Mouse (Mus musculus): ENCODE results near the gene Olfr1277. TPM values are rescaled to one million over a fixed set of nuclear protein-coding genes. Genes with fewer than 3 reads are reported as not detected.

Gene Olfr1277
- total and polyA plus RNA-seq, 3 experiments = not detected

DNA sequence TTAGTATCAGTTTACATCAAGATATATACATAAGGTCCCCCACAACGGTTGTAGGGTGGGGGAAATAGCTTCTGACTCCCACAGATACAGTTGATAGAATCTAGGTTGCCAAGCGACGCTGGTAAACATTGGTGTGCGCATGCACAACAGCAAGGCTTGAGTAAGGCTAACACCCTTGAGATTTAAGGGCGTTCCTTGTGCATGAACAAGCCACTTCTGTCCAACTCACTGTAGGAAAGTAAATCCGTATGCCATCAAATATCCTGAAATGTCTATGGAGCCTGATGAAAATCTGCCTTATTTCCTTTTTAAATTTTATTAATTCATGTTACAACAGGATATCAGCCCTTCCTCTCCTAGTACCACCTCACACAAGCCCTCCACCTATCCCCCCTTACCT, 44.4 kb downstream of the Olfr1277 start, which contains the start of gene 4930430A15Rik:
TSS of gene 4930430A15Rik (minus strand) at position 101 of the 400 bp plus-strand sequence.
- Histone ChIP-seq H3K4me1 (ENCODE audit: control insufficient read depth in 1 of 2, insufficient read depth in 2 of 2, low read length in 2 of 2) (no peaks in the 10 kb centered on the region), H3K9me3 (replicated peaks; ENCODE audit: insufficient read depth, low read length) (no peaks in the 10 kb centered on the region), H3K4me3 (ENCODE audit: control insufficient read depth in 1 of 2, insufficient read depth in 1 of 2, low read depth in 2 of 2, low read length in 2 of 2) (no peak within 1 kb of the TSS), H3K79me2 (ENCODE audit: control insufficient read depth, insufficient read depth, low read length, poor library complexity) (no peaks in the 10 kb centered on the region), H3K36me3 (ENCODE audit: control insufficient read depth in 1 of 2, insufficient read depth in 2 of 2, low read length in 2 of 2) (no peaks in the 10 kb centered on the region), H3K27ac (ENCODE audit: control insufficient read depth, low read depth, low read length) (no peak within 1 kb of the TSS), H3K9ac (ENCODE audit: control insufficient read depth, low read depth, low read length, poor library complexity, severe bottlenecking) (no peak within 1 kb of the TSS), H3K27me3 (ENCODE audit: control insufficient read depth in 1 of 2, insufficient read depth in 2 of 2, low read length in 2 of 2) (no peaks in the 10 kb centered on the region)
- TF ChIP-seq MXI1 (IDR thresholded peaks at IDR 0.05; ENCODE audit: low read depth, low read length) = no peak
- no peak for TF ChIP-seq HCFC1 (IDR thresholded peaks at IDR 0.05; ENCODE audit: low read depth, low read length)
- TF ChIP-seq GABPA (IDR thresholded peaks at IDR 0.05; ENCODE audit: low read depth, low read length) = no peak
- TF ChIP-seq NELFE (IDR thresholded peaks at IDR 0.05; ENCODE audit: low read depth, low read length) = no peak
- no peak for TF ChIP-seq CHD1 (IDR thresholded peaks at IDR 0.05; ENCODE audit: low read depth, low read length)
- no peak for TF ChIP-seq MAFK (IDR thresholded peaks at IDR 0.05; ENCODE audit: borderline replicate concordance, low read depth, low read length)
- TF ChIP-seq MAX (IDR thresholded peaks at IDR 0.05; ENCODE audit: low read length) = no peak
- no peak for TF ChIP-seq ZC3H11A (IDR thresholded peaks at IDR 0.05; ENCODE audit: low read depth, low read length)
- TF ChIP-seq ZKSCAN1 (IDR thresholded peaks at IDR 0.05; ENCODE audit: low read depth, low read length) = no peak
- no peak for TF ChIP-seq RAD21 (IDR thresholded peaks at IDR 0.05; ENCODE audit: low read depth, low read length)
- no peak for TF ChIP-seq SMC3 (IDR thresholded peaks at IDR 0.05; ENCODE audit: low read depth, low read length)
- TF ChIP-seq ZNF384 (IDR thresholded peaks at IDR 0.05; ENCODE audit: low read depth, low read length) = no peak
- TF ChIP-seq POLR2A (IDR thresholded peaks at IDR 0.05; ENCODE audit: control insufficient read depth in 1 of 2, insufficient read depth in 1 of 2, low read depth in 1 of 2, low read length in 2 of 2, poor library complexity in 1 of 2) = no peak
- no peak for TF ChIP-seq JUND (IDR thresholded peaks at IDR 0.05; ENCODE audit: low read depth, low read length)
- TF ChIP-seq ETS1 (IDR thresholded peaks at IDR 0.05; ENCODE audit: low read depth, low read length) = no peak
- TF ChIP-seq USF2 (IDR thresholded peaks at IDR 0.05; ENCODE audit: borderline replicate concordance in 1 of 2, insufficient read depth in 1 of 2, low read depth in 1 of 2, low read length in 2 of 2) = no peak
- no peak for TF ChIP-seq UBTF (IDR thresholded peaks at IDR 0.05; ENCODE audit: borderline replicate concordance, insufficient read depth, low read depth, low read length)
- no peak for TF ChIP-seq MYB (IDR thresholded peaks at IDR 0.05; ENCODE audit: low read depth, low read length)
- TF ChIP-seq TAL1 (IDR thresholded peaks at IDR 0.05; ENCODE audit: low read length) = no peak
- TF ChIP-seq MAZ (IDR thresholded peaks at IDR 0.05; ENCODE audit: low read depth, low read length) = no peak
- no peak for DNase-seq (ENCODE audit: low read depth, low spot score)

Other genes with a start within 250 kb of the Olfr1277 start
- gene Gm13941, start 168.1 kb downstream of the Olfr1277 start, total RNA-seq (2012; rRNA removed) = not detected in 2 replicates
- not detected for gene Gm13941, start 168.1 kb downstream of the Olfr1277 start, polyA plus RNA-seq (2012; ENCODE audit: insufficient read depth in 1 of 2, insufficient read length in 2 of 2, low read depth in 1 of 2, low replicate concordance in 2 of 2, missing spikeins in 1 of 2)
- gene Gm15130, start 121.2 kb downstream of the Olfr1277 start, total RNA-seq (2012; rRNA removed) = not detected in 2 replicates
- not detected for gene Gm15130, start 121.2 kb downstream of the Olfr1277 start, polyA plus RNA-seq (2012; ENCODE audit: insufficient read depth in 1 of 2, insufficient read length in 2 of 2, low read depth in 1 of 2, low replicate concordance in 2 of 2, missing spikeins in 1 of 2)
- gene 4930430A15Rik, start 44.5 kb downstream of the Olfr1277 start, total RNA-seq (2012; rRNA removed) = not detected in 2 replicates
- gene 4930430A15Rik, start 44.5 kb downstream of the Olfr1277 start, polyA plus RNA-seq (2012; ENCODE audit: insufficient read depth in 1 of 2, insufficient read length in 2 of 2, low read depth in 1 of 2, low replicate concordance in 2 of 2, missing spikeins in 1 of 2) = not detected
- gene Olfr1275, start 38.8 kb downstream of the Olfr1277 start, total RNA-seq (2012; rRNA removed) = not detected in 2 replicates
- gene Olfr1275, start 38.8 kb downstream of the Olfr1277 start, polyA plus RNA-seq (2012; ENCODE audit: insufficient read depth in 1 of 2, insufficient read length in 2 of 2, low read depth in 1 of 2, low replicate concordance in 2 of 2, missing spikeins in 1 of 2) = not detected
- gene Olfr1276, start 19.6 kb downstream of the Olfr1277 start, total RNA-seq (2012; rRNA removed) = not detected in 2 replicates
- gene Olfr1276, start 19.6 kb downstream of the Olfr1277 start, polyA plus RNA-seq (2012; ENCODE audit: insufficient read depth in 1 of 2, insufficient read length in 2 of 2, low read depth in 1 of 2, low replicate concordance in 2 of 2, missing spikeins in 1 of 2) = not detected
- gene Olfr1278, start 16.0 kb upstream of the Olfr1277 start, total RNA-seq (2012; rRNA removed) = not detected in 2 replicates
- not detected for gene Olfr1278, start 16.0 kb upstream of the Olfr1277 start, polyA plus RNA-seq (2012; ENCODE audit: insufficient read depth in 1 of 2, insufficient read length in 2 of 2, low read depth in 1 of 2, low replicate concordance in 2 of 2, missing spikeins in 1 of 2)
- not detected in 2 replicates for gene Olfr1279, start 26.5 kb upstream of the Olfr1277 start, total RNA-seq (2012; rRNA removed)
- not detected for gene Olfr1279, start 26.5 kb upstream of the Olfr1277 start, polyA plus RNA-seq (2012; ENCODE audit: insufficient read depth in 1 of 2, insufficient read length in 2 of 2, low read depth in 1 of 2, low replicate concordance in 2 of 2, missing spikeins in 1 of 2)
- not detected in 2 replicates for gene Olfr1280, start 39.9 kb upstream of the Olfr1277 start, total RNA-seq (2012; rRNA removed)
- not detected for gene Olfr1280, start 39.9 kb upstream of the Olfr1277 start, polyA plus RNA-seq (2012; ENCODE audit: insufficient read depth in 1 of 2, insufficient read length in 2 of 2, low read depth in 1 of 2, low replicate concordance in 2 of 2, missing spikeins in 1 of 2)
- gene Olfr1281, start 52.4 kb upstream of the Olfr1277 start, total RNA-seq (2012; rRNA removed) = not detected in 2 replicates
- not detected for gene Olfr1281, start 52.4 kb upstream of the Olfr1277 start, polyA plus RNA-seq (2012; ENCODE audit: insufficient read depth in 1 of 2, insufficient read length in 2 of 2, low read depth in 1 of 2, low replicate concordance in 2 of 2, missing spikeins in 1 of 2)
- not detected in 2 replicates for gene Olfr1282, start 62.0 kb upstream of the Olfr1277 start, total RNA-seq (2012; rRNA removed)
- not detected for gene Olfr1282, start 62.0 kb upstream of the Olfr1277 start, polyA plus RNA-seq (2012; ENCODE audit: insufficient read depth in 1 of 2, insufficient read length in 2 of 2, low read depth in 1 of 2, low replicate concordance in 2 of 2, missing spikeins in 1 of 2)
- gene Olfr1283, start 92.7 kb upstream of the Olfr1277 start, total RNA-seq (2012; rRNA removed) = not detected in 2 replicates
- gene Olfr1283, start 92.7 kb upstream of the Olfr1277 start, polyA plus RNA-seq (2012; ENCODE audit: insufficient read depth in 1 of 2, insufficient read length in 2 of 2, low read depth in 1 of 2, low replicate concordance in 2 of 2, missing spikeins in 1 of 2) = not detected
- gene Olfr1284, start 101.4 kb upstream of the Olfr1277 start, total RNA-seq (2012; rRNA removed) = not detected in 2 replicates
- gene Olfr1284, start 101.4 kb upstream of the Olfr1277 start, polyA plus RNA-seq (2012; ENCODE audit: insufficient read depth in 1 of 2, insufficient read length in 2 of 2, low read depth in 1 of 2, low replicate concordance in 2 of 2, missing spikeins in 1 of 2) = not detected
- not detected in 2 replicates for gene Olfr1286, start 149.0 kb upstream of the Olfr1277 start, total RNA-seq (2012; rRNA removed)
- not detected for gene Olfr1286, start 149.0 kb upstream of the Olfr1277 start, polyA plus RNA-seq (2012; ENCODE audit: insufficient read depth in 1 of 2, insufficient read length in 2 of 2, low read depth in 1 of 2, low replicate concordance in 2 of 2, missing spikeins in 1 of 2)
- not detected in 2 replicates for gene Olfr1287, start 175.0 kb upstream of the Olfr1277 start, total RNA-seq (2012; rRNA removed)
- not detected for gene Olfr1287, start 175.0 kb upstream of the Olfr1277 start, polyA plus RNA-seq (2012; ENCODE audit: insufficient read depth in 1 of 2, insufficient read length in 2 of 2, low read depth in 1 of 2, low replicate concordance in 2 of 2, missing spikeins in 1 of 2)
- not detected in 2 replicates for gene Olfr1288, start 200.0 kb upstream of the Olfr1277 start, total RNA-seq (2012; rRNA removed)
- not detected for gene Olfr1288, start 200.0 kb upstream of the Olfr1277 start, polyA plus RNA-seq (2012; ENCODE audit: insufficient read depth in 1 of 2, insufficient read length in 2 of 2, low read depth in 1 of 2, low replicate concordance in 2 of 2, missing spikeins in 1 of 2)
- not detected in 2 replicates for gene Olfr1289, start 206.7 kb upstream of the Olfr1277 start, total RNA-seq (2012; rRNA removed)
- gene Olfr1289, start 206.7 kb upstream of the Olfr1277 start, polyA plus RNA-seq (2012; ENCODE audit: insufficient read depth in 1 of 2, insufficient read length in 2 of 2, low read depth in 1 of 2, low replicate concordance in 2 of 2, missing spikeins in 1 of 2) = not detected
- gene Olfr1290, start 219.7 kb upstream of the Olfr1277 start, total RNA-seq (2012; rRNA removed) = not detected in 2 replicates
- not detected for gene Olfr1290, start 219.7 kb upstream of the Olfr1277 start, polyA plus RNA-seq (2012; ENCODE audit: insufficient read depth in 1 of 2, insufficient read length in 2 of 2, low read depth in 1 of 2, low replicate concordance in 2 of 2, missing spikeins in 1 of 2)
- gene Olfr1291-ps1, start 223.1 kb upstream of the Olfr1277 start, total RNA-seq (2012; rRNA removed) = not detected in 2 replicates
- not detected for gene Olfr1291-ps1, start 223.1 kb upstream of the Olfr1277 start, polyA plus RNA-seq (2012; ENCODE audit: insufficient read depth in 1 of 2, insufficient read length in 2 of 2, low read depth in 1 of 2, low replicate concordance in 2 of 2, missing spikeins in 1 of 2)

Measured in MEL (cell line).